Mouse (Mus musculus): ENCODE results near the gene Helz.

The Helz gene

GRCm38 (mm10) chr11:107624661-107625060 is 76.9 kb downstream of the Helz start:
- DNase-seq, result no peak

GRCm38 (mm10) chr11:107625746-107626145 is 78.0 kb downstream of the Helz start:
- DNase-seq, result no peak

GRCm38 (mm10) chr11:107629504-107629903 is 81.8 kb downstream of the Helz start:
- peak; percentile 81 for DNase-seq

GRCm38 (mm10) chr11:107629951-107630350 is 82.2 kb downstream of the Helz start:
- no peak for DNase-seq

GRCm38 (mm10) chr11:107631124-107631523 is 83.4 kb downstream of the Helz start:
- DNase-seq, result no peak

- DNase-seq, result no peak
Observed at GRCm38 (mm10) chr11:107633563-107634146, 85.9 kb downstream of the Helz start.

GRCm38 (mm10) chr11:107638137-107638536 is 90.4 kb downstream of the Helz start:
- DNase-seq, result no peak

GRCm38 (mm10) chr11:107639657-107640056 is 91.9 kb downstream of the Helz start:
- DNase-seq, result no peak

- no peak for DNase-seq
Observed at GRCm38 (mm10) chr11:107644461-107644860, 96.7 kb downstream of the Helz start.

GRCm38 (mm10) chr11:107647330-107647729 is 99.6 kb downstream of the Helz start:
- no peak for DNase-seq

- DNase-seq, result no peak
Observed at GRCm38 (mm10) chr11:107648668-107649067, 100.9 kb downstream of the Helz start.

GRCm38 (mm10) chr11:107649458-107649857 is 101.7 kb downstream of the Helz start:
- no peak for DNase-seq

- DNase-seq, result no peak
Observed at GRCm38 (mm10) chr11:107650422-107651051, 102.8 kb downstream of the Helz start.

- DNase-seq, result no peak
Observed at GRCm38 (mm10) chr11:107651391-107651790, 103.7 kb downstream of the Helz start.

GRCm38 (mm10) chr11:107652137-107652536 is 104.4 kb downstream of the Helz start:
- no peak for DNase-seq

- DNase-seq, result no peak
Observed at GRCm38 (mm10) chr11:107655538-107655937, 107.8 kb downstream of the Helz start.

GRCm38 (mm10) chr11:107657117-107657516 is 109.4 kb downstream of the Helz start:
- DNase-seq, result no peak

GRCm38 (mm10) chr11:107660452-107660851 is 112.7 kb downstream of the Helz start:
- DNase-seq, result no peak

GRCm38 (mm10) chr11:107662666-107663065 is 114.9 kb downstream of the Helz start:
- DNase-seq, result no peak

- DNase-seq, result no peak
Observed at GRCm38 (mm10) chr11:107667542-107667941, 119.8 kb downstream of the Helz start.

- no peak for DNase-seq
Observed at GRCm38 (mm10) chr11:107668223-107668622, 120.5 kb downstream of the Helz start.

GRCm38 (mm10) chr11:107668977-107669376 is 121.2 kb downstream of the Helz start:
- no peak for DNase-seq

GRCm38 (mm10) chr11:107674006-107674405 is 126.3 kb downstream of the Helz start:
- no peak for DNase-seq

- no peak for DNase-seq
Observed at GRCm38 (mm10) chr11:107674601-107675000, 126.9 kb downstream of the Helz start.

GRCm38 (mm10) chr11:107675246-107675645 is 127.5 kb downstream of the Helz start:
- no peak for DNase-seq
